ENCODE assay signal across 36 mouse cellular contexts in the genomic region with DNA sequence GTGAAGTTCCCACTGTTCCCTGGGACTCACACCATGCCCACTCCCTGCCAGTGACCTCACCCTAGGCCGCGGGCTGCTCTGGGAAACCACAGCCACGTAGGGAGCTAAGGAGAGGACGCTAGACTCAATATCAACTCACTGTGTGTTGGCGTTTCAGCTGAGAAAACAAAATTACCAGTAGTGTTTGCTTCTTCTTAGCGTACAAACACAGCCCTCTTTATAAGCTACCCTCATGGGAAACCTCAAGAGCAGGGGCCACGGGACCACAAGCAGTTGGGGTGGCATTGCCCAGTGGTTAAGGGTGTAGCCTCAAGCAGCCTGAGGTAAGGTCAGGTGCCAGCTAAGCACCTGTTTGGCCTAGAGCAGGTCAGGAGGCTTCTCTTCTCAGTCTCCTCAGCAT.
"Had no signal": no experiment of that assay in that cellular context is flagged by ENCODE, and none has a peak within 500 bp of the region (broad histone marks: within the 10 kb centered on the region; RNA-seq: fewer than 3 reads in every experiment).

No protein-coding gene starts in this region.

- H3K27me3 ChIP-seq: heart, embryonic 12.5 days; heart, embryonic 13.5 days; heart, embryonic 15.5 days; hindbrain, embryonic 12.5 days; hindbrain, embryonic 13.5 days; hindbrain, embryonic 15.5 days; intestine, embryonic 15.5 days; kidney, embryonic 15.5 days had no signal

- H3K4me2 ChIP-seq: heart, embryonic 11.5 days; heart, embryonic 12.5 days; heart, embryonic 13.5 days; heart, embryonic 15.5 days; hindbrain, embryonic 12.5 days; hindbrain, embryonic 13.5 days; hindbrain, embryonic 14.5 days; hindbrain, embryonic 15.5 days; intestine, embryonic 15.5 days; kidney, embryonic 15.5 days had no signal

- H3K9ac ChIP-seq: heart, embryonic 12.5 days; heart, embryonic 13.5 days; heart, embryonic 15.5 days; hindbrain, embryonic 12.5 days; hindbrain, embryonic 13.5 days; hindbrain, embryonic 14.5 days; hindbrain, embryonic 15.5 days; intestine, embryonic 15.5 days; kidney, embryonic 15.5 days had no signal

- H3K27ac ChIP-seq: heart, adult 2 months; heart, embryonic 10.5 days; heart, embryonic 13.5 days; heart, embryonic 15.5 days; hindbrain, embryonic 10.5 days; hindbrain, embryonic 12.5 days; hindbrain, embryonic 13.5 days; hindbrain, embryonic 14.5 days; hindbrain, embryonic 15.5 days; hindbrain, postnatal 0 days; intestine, embryonic 15.5 days; kidney, embryonic 15.5 days; kidney, postnatal 0 days; layer of hippocampus, adult 2 months had no signal

- ATAC-seq: hindbrain, embryonic 16.5 days; hindbrain, postnatal 0 days; inflammation-experienced regulatory T-cells, adult 6 months; intestine, embryonic 15.5 days; intestine, embryonic 16.5 days; intestine, postnatal 0 days had no signal

- H3K9me3 ChIP-seq: heart, embryonic 10.5 days; heart, embryonic 15.5 days; hindbrain, embryonic 10.5 days; hindbrain, embryonic 13.5 days; intestine, embryonic 15.5 days; kidney, embryonic 15.5 days had no signal

- DNase-seq: heart, adult 18-20 months; heart, adult 2 months; heart, postnatal 10 days; heart, postnatal 14 days; heart, postnatal 36 days; heart, postnatal 4 days; kidney, adult 11 months; kidney, adult 18-20 months; kidney, adult 2 months; kidney, adult 8-10 months; kidney, adult 9 months; kidney, postnatal 10 days; kidney, postnatal 14 days; kidney, postnatal 25 days; kidney, postnatal 36 days; kidney, postnatal 4 days; layer of hippocampus, adult 9-11 months had no signal

- H3K4me3 ChIP-seq: heart, adult 2 months; heart, embryonic 10.5 days; heart, embryonic 12.5 days; heart, embryonic 13.5 days; heart, embryonic 15.5 days; hindbrain, embryonic 10.5 days; hindbrain, embryonic 12.5 days; hindbrain, embryonic 13.5 days; hindbrain, embryonic 15.5 days; intestine, embryonic 15.5 days; kidney, embryonic 15.5 days; layer of hippocampus, adult 2 months had no signal

- H3K36me3 ChIP-seq: heart, embryonic 10.5 days; heart, embryonic 12.5 days; heart, embryonic 13.5 days; heart, embryonic 15.5 days; hindbrain, embryonic 10.5 days; hindbrain, embryonic 12.5 days; hindbrain, embryonic 13.5 days; hindbrain, embryonic 15.5 days; intestine, embryonic 15.5 days; kidney, embryonic 15.5 days had no signal

- H3K4me1 ChIP-seq: heart, embryonic 10.5 days; heart, embryonic 12.5 days; heart, embryonic 13.5 days; heart, embryonic 15.5 days; hindbrain, embryonic 10.5 days; hindbrain, embryonic 12.5 days; hindbrain, embryonic 13.5 days; hindbrain, embryonic 15.5 days; intestine, embryonic 15.5 days; kidney, embryonic 15.5 days had no signal
